Mouse (Mus musculus): ENCODE measurements around the gene Asb18.

DNA sequence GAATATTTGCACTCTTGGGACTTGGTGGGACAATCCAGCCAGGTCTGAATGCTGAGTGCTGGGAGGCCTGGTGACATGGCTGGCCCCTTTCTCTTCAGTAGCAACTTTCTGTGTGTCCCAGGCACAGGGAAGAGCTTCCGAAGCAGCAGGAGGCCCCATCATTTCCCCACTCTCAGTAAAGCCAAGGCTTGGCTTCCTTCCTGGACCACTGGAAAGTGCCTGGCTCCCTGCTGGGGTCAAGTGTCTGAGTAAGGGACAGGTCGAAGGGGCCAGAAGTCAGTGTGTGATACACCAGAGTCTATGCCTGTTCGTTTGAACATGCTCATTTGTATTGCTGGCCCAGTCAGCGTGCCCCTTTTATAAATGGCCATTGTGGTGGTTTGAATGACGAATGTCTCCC lies 13.5 kb downstream of the Asb18 start:
- TF ChIP-seq CTCF (conservative IDR thresholded peaks at IDR 0.05; ENCODE audit: low read length) = no peak
- no peak for TF ChIP-seq NANOG (IDR thresholded peaks at IDR 0.05; ENCODE audit: borderline replicate concordance, low read length)

Data from E14TG2a.4 (cell line).